Mouse (Mus musculus): Measurements from ENCODE around the gene Tbl1x. TPM values are rescaled to one million over a fixed set of nuclear protein-coding genes. Genes with fewer than 3 reads are reported as not detected.

Tbl1x gene
- polyA plus RNA-seq, 1 experiment, result 7.1 TPM

GRCm38 (mm10) chrX:77577108-77577507 is 66.3 kb downstream of the Tbl1x start:
- Histone ChIP-seq H3K27ac (ENCODE audit: control insufficient read depth, insufficient read depth, low read depth, low read length, poor library complexity) (no peak overlapping the region), H3K4me1 (ENCODE audit: control insufficient read depth, insufficient read depth, low read length) (no peaks in the 10 kb centered on the region; the same call in 1 of the 2 replicates), H3K4me3 (replicated peaks; ENCODE audit: control insufficient read depth, low read depth, low read length) (no peak overlapping the region)
- 76% methylated on average over 3 of the region's 3 CpGs for WGBS
- TF ChIP-seq CTCF (IDR thresholded peaks at IDR 0.05; ENCODE audit: control insufficient read depth, insufficient read depth, low read length), result no peak
- no peak for TF ChIP-seq POLR2A (IDR thresholded peaks at IDR 0.05; ENCODE audit: borderline replicate concordance, control insufficient read depth, low read depth, low read length)

- WGBS, result 48% methylated on average over 1 of the region's 1 CpGs
- Histone ChIP-seq H3K27ac (ENCODE audit: control insufficient read depth, insufficient read depth, low read depth, low read length, poor library complexity) (no peak overlapping the region), H3K4me3 (replicated peaks; ENCODE audit: control insufficient read depth, low read depth, low read length) (no peak overlapping the region), H3K4me1 (ENCODE audit: control insufficient read depth, insufficient read depth, low read length) (no peaks in the 10 kb centered on the region; the same call in 1 of the 2 replicates)
- TF ChIP-seq CTCF (IDR thresholded peaks at IDR 0.05; ENCODE audit: control insufficient read depth, insufficient read depth, low read length) (no peak), POLR2A (IDR thresholded peaks at IDR 0.05; ENCODE audit: borderline replicate concordance, control insufficient read depth, low read depth, low read length) (no peak)
These were observed 67.4 kb downstream of the Tbl1x start for GRCm38 (mm10) chrX:77578172-77578571.

GRCm38 (mm10) chrX:77579964-77580363 is 69.2 kb downstream of the Tbl1x start:
- no peaks in the 10 kb centered on the region; the same call in 1 of the 2 replicates for H3K4me1 ChIP-seq (ENCODE audit: control insufficient read depth, insufficient read depth, low read length)
- WGBS, result 15% methylated on average over 4 of the region's 4 CpGs
- H3K4me3 ChIP-seq (replicated peaks; ENCODE audit: control insufficient read depth, low read depth, low read length), result no peak overlapping the region
- no peak overlapping the region for H3K27ac ChIP-seq (ENCODE audit: control insufficient read depth, insufficient read depth, low read depth, low read length, poor library complexity)
- no peak for TF ChIP-seq CTCF (IDR thresholded peaks at IDR 0.05; ENCODE audit: control insufficient read depth, insufficient read depth, low read length)

GRCm38 (mm10) chrX:77585974-77586373 is 75.2 kb downstream of the Tbl1x start:
- Histone ChIP-seq H3K4me1 (ENCODE audit: control insufficient read depth, insufficient read depth, low read length) (no peaks in the 10 kb centered on the region), H3K27ac (ENCODE audit: control insufficient read depth, insufficient read depth, low read depth, low read length, poor library complexity) (no peak overlapping the region), H3K4me3 (replicated peaks; ENCODE audit: control insufficient read depth, low read depth, low read length) (no peak overlapping the region)
- no peak for TF ChIP-seq POLR2A (IDR thresholded peaks at IDR 0.05; ENCODE audit: borderline replicate concordance, control insufficient read depth, low read depth, low read length)
- no peak for TF ChIP-seq CTCF (IDR thresholded peaks at IDR 0.05; ENCODE audit: control insufficient read depth, insufficient read depth, low read length)
- 79% methylated on average over 2 of the region's 2 CpGs for WGBS

GRCm38 (mm10) chrX:77594670-77595224 is 83.9 kb downstream of the Tbl1x start:
- TF ChIP-seq POLR2A (IDR thresholded peaks at IDR 0.05; ENCODE audit: borderline replicate concordance, control insufficient read depth, low read depth, low read length) (no peak), CTCF (IDR thresholded peaks at IDR 0.05; ENCODE audit: control insufficient read depth, insufficient read depth, low read length) (no peak)
- no peaks in the 10 kb centered on the region for H3K4me1 ChIP-seq (ENCODE audit: control insufficient read depth, insufficient read depth, low read length)
- H3K27ac ChIP-seq (ENCODE audit: control insufficient read depth, insufficient read depth, low read depth, low read length, poor library complexity), result no peak overlapping the region
- WGBS, result 57% methylated on average over 7 of the region's 7 CpGs
- H3K4me3 ChIP-seq (replicated peaks; ENCODE audit: control insufficient read depth, low read depth, low read length), result no peak overlapping the region

- Histone ChIP-seq H3K27ac (ENCODE audit: control insufficient read depth, insufficient read depth, low read depth, low read length, poor library complexity) (no peak overlapping the region), H3K4me3 (replicated peaks; ENCODE audit: control insufficient read depth, low read depth, low read length) (no peak overlapping the region), H3K4me1 (ENCODE audit: control insufficient read depth, insufficient read depth, low read length) (no peaks in the 10 kb centered on the region)
- TF ChIP-seq CTCF (IDR thresholded peaks at IDR 0.05; ENCODE audit: control insufficient read depth, insufficient read depth, low read length), result no peak
- no peak for TF ChIP-seq POLR2A (IDR thresholded peaks at IDR 0.05; ENCODE audit: borderline replicate concordance, control insufficient read depth, low read depth, low read length)
These were observed 86.9 kb downstream of the Tbl1x start for GRCm38 (mm10) chrX:77597674-77598073.

GRCm38 (mm10) chrX:77598736-77599135 is 87.9 kb downstream of the Tbl1x start:
- TF ChIP-seq POLR2A (IDR thresholded peaks at IDR 0.05; ENCODE audit: borderline replicate concordance, control insufficient read depth, low read depth, low read length), result no peak
- TF ChIP-seq CTCF (IDR thresholded peaks at IDR 0.05; ENCODE audit: control insufficient read depth, insufficient read depth, low read length), result no peak
- Histone ChIP-seq H3K27ac (ENCODE audit: control insufficient read depth, insufficient read depth, low read depth, low read length, poor library complexity) (no peak overlapping the region), H3K4me1 (ENCODE audit: control insufficient read depth, insufficient read depth, low read length) (no peaks in the 10 kb centered on the region), H3K4me3 (replicated peaks; ENCODE audit: control insufficient read depth, low read depth, low read length) (no peak overlapping the region)
- 62% methylated on average over 2 of the region's 2 CpGs for WGBS

GRCm38 (mm10) chrX:77603496-77604258 is 92.9 kb downstream of the Tbl1x start:
- Histone ChIP-seq H3K4me3 (replicated peaks; ENCODE audit: control insufficient read depth, low read depth, low read length) (no peak overlapping the region), H3K4me1 (ENCODE audit: control insufficient read depth, insufficient read depth, low read length) (no peaks in the 10 kb centered on the region), H3K27ac (ENCODE audit: control insufficient read depth, insufficient read depth, low read depth, low read length, poor library complexity) (no peak overlapping the region)
- WGBS, result 75% methylated on average over 2 of the region's 2 CpGs
- TF ChIP-seq POLR2A (IDR thresholded peaks at IDR 0.05; ENCODE audit: borderline replicate concordance, control insufficient read depth, low read depth, low read length) (no peak), CTCF (IDR thresholded peaks at IDR 0.05; ENCODE audit: control insufficient read depth, insufficient read depth, low read length) (no peak)

Measured in bone marrow, adult 2 months (tissue).